Mouse (Mus musculus) liver, adult 2 months (tissue): ENCODE data around the gene Myh13. TPM values are rescaled to one million over a fixed set of nuclear protein-coding genes. Genes with fewer than 3 reads are reported as not detected.

ENCODE experiments used
- DNase-seq: peaks from one replicate; pipeline ENCODE4 v3.0.0-alpha.2; 2011; ENCODE audit warnings: low read depth, low spot score; ENCODE audit errors: extremely low read depth
- H3K27ac ChIP-seq: fragments of 200-500 bp; replicated peaks from 2 replicates; pipeline ENCODE4 v1.5.1; 2012; ENCODE audit warnings: low read depth, mild to moderate bottlenecking, control low read depth, inconsistent platforms, low read length; ENCODE audit not compliant: insufficient read depth
- H3K27me3 ChIP-seq: fragments of 200-500 bp; 2 replicates; pipeline ENCODE4 v1.6.1; 2012; ENCODE audit warnings: mild to moderate bottlenecking, moderate library complexity, low read length, inconsistent platforms; ENCODE audit not compliant: control insufficient read depth, insufficient read depth
- H3K36me3 ChIP-seq: fragments of 200-500 bp; 2 replicates; pipeline ENCODE4 v1.6.1; 2012; ENCODE audit warnings: low read length, inconsistent platforms; ENCODE audit not compliant: control insufficient read depth, insufficient read depth
- H3K4me1 ChIP-seq: fragments of 200-500 bp; 2 replicates; pipeline ENCODE4 v1.6.1; 2011; ENCODE audit warnings: low read length; ENCODE audit not compliant: control insufficient read depth, insufficient read depth
- H3K4me3 ChIP-seq: fragments of 200-500 bp; 2 replicates; pipeline ENCODE4 v1.5.1; 2011; ENCODE audit warnings: low read depth, mild to moderate bottlenecking, control low read depth, low read length, moderate library complexity; ENCODE audit not compliant: insufficient read depth
- H3K79me2 ChIP-seq: fragments of 200-500 bp; 2 replicates; pipeline ENCODE4 v1.6.1; 2012; ENCODE audit warnings: inconsistent platforms, mild to moderate bottlenecking, low read length, moderate library complexity; ENCODE audit not compliant: control insufficient read depth, insufficient read depth
- H3K9ac ChIP-seq: fragments of 200-500 bp; 2 replicates; pipeline ENCODE4 v1.6.1; 2012; ENCODE audit warnings: low read depth, mild to moderate bottlenecking, control low read depth, inconsistent platforms, low read length
- CTCF ChIP-seq: fragments of 200-500 bp; IDR thresholded peaks from 2 replicates; pipeline ENCODE4 v1.5.1; 2011; ENCODE audit warnings: low read depth, low read length, control low read depth
- POLR2A ChIP-seq: fragments of 200-500 bp; IDR thresholded peaks from 2 replicates; pipeline ENCODE4 v1.6.1; 2011; ENCODE audit warnings: low read length, control low read depth; ENCODE audit not compliant: insufficient read depth; ENCODE audit errors: extremely low read depth
- WGBS: fragments of 180-500 bp; shearing (Covaris S2); methylation state at CpG from one replicate; pipeline ENCODE4 v1.1.7; 2018; 5-methylcytosine and 5-hydroxymethylcytosine counted together
- polyA plus RNA-seq: library from polyadenylated mRNA; depleted of rRNA; stranded (reverse); fragments of >200 nt; gene quantifications from 2 replicates; pipeline ENCODE4 v1.2.3, GENCODE M21; 2012; rRNA removed
- total RNA-seq: library from RNA; depleted of rRNA; stranded (reverse); fragments of >200 nt; gene quantifications from 2 replicates; pipeline ENCODE4 v1.2.3, GENCODE M21; 2014; rRNA removed

Myh13 gene
- not detected in 2 replicates for total RNA-seq
- polyA plus RNA-seq, result not detected in 2 replicates

DNA sequence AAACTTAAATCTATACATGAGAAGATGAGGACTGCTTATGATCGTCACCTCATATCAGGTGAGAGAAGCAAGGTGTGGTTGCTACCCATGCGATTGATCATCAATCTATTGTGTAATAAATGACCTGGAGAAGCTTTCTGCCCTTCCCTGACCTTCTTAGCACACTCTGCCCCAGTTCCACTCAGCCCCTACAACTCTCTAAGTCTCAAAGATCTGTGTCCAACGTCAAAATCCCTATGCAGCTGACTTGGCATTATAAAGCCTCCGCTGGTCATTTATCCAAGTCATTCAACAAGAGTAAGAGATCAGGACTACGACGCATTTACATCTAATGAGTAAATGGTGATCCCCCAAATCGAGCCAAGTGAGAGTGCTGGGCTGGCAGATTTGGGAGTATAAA is at the start of gene Myh13:
TSS of gene Myh13 (plus strand) at position 301 of the 400 bp plus-strand sequence.
- no peaks in the 10 kb centered on the region for H3K79me2 ChIP-seq
- no peak within 1 kb of the TSS for H3K9ac ChIP-seq
- no peak within 1 kb of the TSS for H3K4me3 ChIP-seq
- WGBS, result 87% methylated on average over 7 of the region's 7 CpGs
- no peaks in the 10 kb centered on the region for H3K36me3 ChIP-seq
- no peak for DNase-seq
- TF ChIP-seq POLR2A (no peak), CTCF (no peak)
- H3K27me3 ChIP-seq, result no peaks in the 10 kb centered on the region
- no peaks in the 10 kb centered on the region for H3K4me1 ChIP-seq
- no peak within 1 kb of the TSS for H3K27ac ChIP-seq

GRCm38 (mm10) chr11:67276601-67277174 is 44.8 kb upstream of the Myh13 start, which contains the start of gene Myh8:
Myh8 (plus strand) TSS chr11:67277124.
- no peak for TF ChIP-seq POLR2A
- no peak for TF ChIP-seq CTCF
- Histone ChIP-seq H3K4me1 (no peaks in the 10 kb centered on the region), H3K27ac (no peak within 1 kb of the TSS), H3K79me2 (no peaks in the 10 kb centered on the region), H3K9ac (no peak within 1 kb of the TSS), H3K4me3 (no peak within 1 kb of the TSS), H3K27me3 (no peaks in the 10 kb centered on the region), H3K36me3 (no peaks in the 10 kb centered on the region)
- WGBS, result 85% methylated on average over 10 of the region's 10 CpGs
- DNase-seq, result no peak

DNA sequence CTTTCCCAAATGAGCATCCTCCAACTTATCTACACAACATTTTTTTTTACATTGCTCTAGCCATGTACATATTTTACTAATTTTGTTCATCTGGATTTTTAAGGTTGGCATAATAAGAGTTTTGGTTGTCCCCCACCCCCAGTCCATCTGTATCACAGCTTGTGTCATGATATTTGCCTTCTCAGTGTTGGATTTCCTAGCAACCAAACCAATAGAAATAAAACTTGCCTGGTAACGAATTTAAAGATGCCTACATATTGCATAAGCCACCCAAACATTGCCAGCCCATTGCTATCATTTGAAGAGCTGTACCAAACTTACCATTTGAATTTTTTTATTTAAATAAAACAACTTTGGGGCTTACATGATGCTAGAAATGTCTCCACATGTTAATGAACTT is 28.0 kb upstream of the Myh13 start:
- Histone ChIP-seq H3K9ac (no peak overlapping the region), H3K27me3 (peaks cover 2% of the 10 kb centered on the region), H3K36me3 (no peaks in the 10 kb centered on the region), H3K27ac (no peak overlapping the region), H3K4me1 (no peaks in the 10 kb centered on the region), H3K4me3 (no peak overlapping the region), H3K79me2 (no peaks in the 10 kb centered on the region)
- TF ChIP-seq CTCF, result no peak
- no peak for TF ChIP-seq POLR2A
- WGBS, result 62% methylated on average over 1 of the region's 1 CpGs
- no peak for DNase-seq

DNA sequence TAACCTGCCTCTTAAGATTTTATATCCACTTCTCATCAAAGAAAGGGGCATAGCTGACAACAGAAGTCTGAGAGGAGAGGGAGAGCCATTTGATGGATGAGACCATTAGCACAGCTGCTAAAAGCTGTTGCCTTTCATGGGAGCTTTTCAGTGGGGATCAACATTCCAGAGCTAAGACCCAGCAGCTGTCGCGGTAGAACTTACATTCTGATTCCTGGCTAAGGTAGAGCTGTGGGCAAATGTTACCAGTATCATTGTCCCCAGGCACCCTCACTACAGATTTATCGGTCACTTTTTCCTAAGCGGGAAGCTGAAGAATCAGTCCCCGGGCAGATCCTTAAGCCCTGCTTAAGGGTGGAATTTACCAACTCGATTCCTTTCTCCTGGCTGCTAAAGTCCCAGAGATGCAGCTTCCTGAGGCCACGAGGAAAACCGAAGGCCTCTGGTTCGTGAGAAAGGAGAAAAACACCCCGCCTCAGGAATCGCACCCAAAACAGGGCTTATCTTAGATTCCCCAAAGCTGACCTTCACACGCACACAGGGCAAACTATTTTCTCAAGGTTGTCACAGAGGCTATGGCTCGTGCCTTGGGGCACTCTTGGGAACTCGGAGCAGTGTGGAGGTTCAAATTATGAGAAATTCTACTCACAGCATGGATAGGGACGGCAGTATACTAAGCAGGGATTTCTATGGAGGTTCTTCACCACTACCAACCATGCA is 7.6 kb upstream of the Myh13 start:
- H3K4me3 ChIP-seq, result no peak overlapping the region
- no peaks in the 10 kb centered on the region for H3K27me3 ChIP-seq
- no peak overlapping the region for H3K9ac ChIP-seq
- H3K79me2 ChIP-seq, result no peaks in the 10 kb centered on the region
- TF ChIP-seq POLR2A, result no peak
- TF ChIP-seq CTCF, result no peak
- 58% methylated on average over 15 of the region's 15 CpGs for WGBS
- DNase-seq, result no peak
- H3K36me3 ChIP-seq, result no peaks in the 10 kb centered on the region
- no peak overlapping the region for H3K27ac ChIP-seq
- H3K4me1 ChIP-seq, result no peaks in the 10 kb centered on the region

DNA sequence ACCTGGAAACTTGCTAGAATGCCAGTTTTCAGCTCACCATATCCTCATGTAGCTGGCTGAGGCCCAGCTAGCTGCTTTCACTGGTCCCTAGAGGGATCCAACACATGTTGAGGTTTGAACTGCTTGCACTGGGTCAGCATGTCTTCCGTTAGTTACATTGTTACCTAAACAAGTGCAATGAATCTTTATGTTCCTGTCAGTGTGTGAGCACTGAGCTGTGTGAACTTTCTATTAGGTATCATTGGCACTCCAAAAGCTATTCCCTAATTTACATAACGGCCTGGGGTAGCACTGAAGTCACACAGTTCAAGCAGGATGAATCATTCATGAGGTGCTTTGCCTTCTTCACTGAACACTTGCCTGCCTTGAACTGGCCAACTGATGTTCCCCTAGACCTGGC is 5.1 kb downstream of the Myh13 start:
- Histone ChIP-seq H3K9ac (no peak overlapping the region), H3K27ac (no peak overlapping the region), H3K4me3 (no peak overlapping the region), H3K4me1 (no peaks in the 10 kb centered on the region), H3K27me3 (no peaks in the 10 kb centered on the region), H3K79me2 (no peaks in the 10 kb centered on the region), H3K36me3 (no peaks in the 10 kb centered on the region)
- no peak for DNase-seq
- TF ChIP-seq POLR2A, result no peak
- no peak for TF ChIP-seq CTCF
- 82% methylated on average over 2 of the region's 2 CpGs for WGBS

DNA sequence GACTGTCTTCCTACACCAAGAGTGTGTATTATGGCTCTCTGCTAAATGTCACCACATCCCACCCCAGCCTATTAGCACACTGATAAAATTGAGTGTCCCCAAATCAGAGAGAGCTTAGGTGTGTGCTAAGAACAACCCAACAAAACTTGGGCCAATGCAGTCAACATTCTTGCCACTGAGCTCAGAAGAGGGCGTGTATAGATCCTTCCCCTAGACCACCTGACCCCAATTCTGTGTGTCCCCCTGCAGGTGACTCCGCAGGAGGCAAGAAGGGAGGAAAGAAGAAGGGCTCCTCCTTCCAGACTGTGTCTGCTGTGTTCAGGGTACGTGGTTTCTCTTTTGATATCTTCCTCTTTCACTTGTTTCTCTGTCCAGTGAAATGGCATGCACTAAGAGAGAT is 23.1 kb downstream of the Myh13 start:
- H3K4me3 ChIP-seq, result no peak overlapping the region
- 43% methylated on average over 3 of the region's 3 CpGs for WGBS
- no peak for DNase-seq
- H3K27ac ChIP-seq, result no peak overlapping the region
- no peaks in the 10 kb centered on the region for H3K27me3 ChIP-seq
- no peak for TF ChIP-seq POLR2A
- no peak for TF ChIP-seq CTCF
- no peak overlapping the region for H3K9ac ChIP-seq
- no peaks in the 10 kb centered on the region for H3K4me1 ChIP-seq
- no peaks in the 10 kb centered on the region for H3K36me3 ChIP-seq
- H3K79me2 ChIP-seq, result no peaks in the 10 kb centered on the region
